Mouse (Mus musculus) cerebellum, postnatal 10 days (tissue): Measurements from ENCODE around the gene D930048N14Rik.
"Not testable (repeated sequence)": the region's sequence is repeated elsewhere in the genome, so short reads cannot be mapped to it uniquely, and the experiment has no call there.

Experiments used
- DNase-seq, 2 experiments: peaks; one replicate each; pipeline ENCODE4 v3.0.0; 2021; ENCODE audit warnings: mixed read lengths in 2 of 2

D930048N14Rik gene

GRCm38 (mm10) chr11:51629651-51630314 is 21.0 kb upstream of the D930048N14Rik start:
- no peak for DNase-seq

GRCm38 (mm10) chr11:51632130-51632753 is 18.5 kb upstream of the D930048N14Rik start:
- peak; percentile 3 to 18 for DNase-seq

- DNase-seq = not testable (repeated sequence)
Measured at GRCm38 (mm10) chr11:51633200-51633599, 17.6 kb upstream of the D930048N14Rik start.

GRCm38 (mm10) chr11:51633721-51634120 is 17.0 kb upstream of the D930048N14Rik start:
- no peak for DNase-seq

GRCm38 (mm10) chr11:51635127-51635524 is 15.6 kb upstream of the D930048N14Rik start:
- DNase-seq = no peak

- DNase-seq = peak; percentile 92 to 94
Measured at GRCm38 (mm10) chr11:51635525-51636322, 15.0 kb upstream of the D930048N14Rik start, which contains the start of gene Rmnd5b. Gene Rmnd5b (minus strand): TSS chr11:51635896.

GRCm38 (mm10) chr11:51636323-51636684 is 14.4 kb upstream of the D930048N14Rik start:
- peak; percentile 75 to 78 for DNase-seq

GRCm38 (mm10) chr11:51637971-51638414 is 12.8 kb upstream of the D930048N14Rik start:
- DNase-seq = peak in 1 of 2 experiments; percentile 42

GRCm38 (mm10) chr11:51638497-51638896 is 12.3 kb upstream of the D930048N14Rik start:
- no peak for DNase-seq

GRCm38 (mm10) chr11:51640748-51641147 is 10.0 kb upstream of the D930048N14Rik start:
- DNase-seq = peak; percentile 57 to 67

GRCm38 (mm10) chr11:51643202-51643601 is 7.6 kb upstream of the D930048N14Rik start:
- peak in 1 of 2 experiments; percentile 38 for DNase-seq

GRCm38 (mm10) chr11:51643761-51644160 is 7.0 kb upstream of the D930048N14Rik start:
- DNase-seq = peak; percentile 76 to 88

- DNase-seq = no peak
Measured at GRCm38 (mm10) chr11:51644217-51644616, 6.5 kb upstream of the D930048N14Rik start.

- DNase-seq = peak; percentile 87 to 93
Measured at GRCm38 (mm10) chr11:51645293-51645692, 5.5 kb upstream of the D930048N14Rik start.

- DNase-seq = peak in 1 of 2 experiments; percentile 66
Measured at GRCm38 (mm10) chr11:51646245-51646644, 4.5 kb upstream of the D930048N14Rik start.

GRCm38 (mm10) chr11:51646751-51647667 is 3.7 kb upstream of the D930048N14Rik start:
- peak; percentile 16 to 25 for DNase-seq

GRCm38 (mm10) chr11:51648566-51648965 is 2.2 kb upstream of the D930048N14Rik start:
- peak; percentile 43 to 45 for DNase-seq

GRCm38 (mm10) chr11:51649111-51649888 is 1.5 kb upstream of the D930048N14Rik start:
- peak; percentile 34 to 47 for DNase-seq

- DNase-seq = peak; percentile 21 to 26
Measured at GRCm38 (mm10) chr11:51649889-51650199, 910 bp upstream of the D930048N14Rik start.

- peak in 1 of 2 experiments; percentile 48 for DNase-seq
Measured at GRCm38 (mm10) chr11:51650261-51650660, 493 bp upstream of the D930048N14Rik start.

- DNase-seq = no peak
Measured at GRCm38 (mm10) chr11:51652889-51653418, 2.2 kb downstream of the D930048N14Rik start.
